Mouse (Mus musculus) hindbrain, postnatal 0 days (tissue): Measurements from ENCODE around the gene Sec24b. TPM values are rescaled to one million over a fixed set of nuclear protein-coding genes. Genes with fewer than 3 reads are reported as not detected.

Experiments
- ATAC-seq: fragments of 200-750 bp; cut with Nextera tagmentation; 2 replicates; pipeline ENCODE4 v1.8.0; 2017; ENCODE audit warnings: mild to moderate bottlenecking, moderate TSS enrichment, moderate library complexity
- DNase-seq: peaks from one replicate; pipeline ENCODE4 v3.0.0-alpha.2; 2015; ENCODE audit warnings: low spot score
- H3K27ac ChIP-seq: fragments of 300-500 bp; sonication (generic); 2 replicates; pipeline ENCODE4 v1.5.1; 2014; ENCODE audit warnings: mild to moderate bottlenecking
- H3K27me3 ChIP-seq: fragments of 300-500 bp; sonication (generic); 2 replicates; pipeline ENCODE4 v1.6.1; 2014; ENCODE audit warnings: low read length, mixed read lengths; ENCODE audit not compliant: insufficient read depth
- H3K36me3 ChIP-seq: fragments of 300-500 bp; sonication (generic); 2 replicates; pipeline ENCODE4 v1.6.1; 2014; ENCODE audit warnings: low read length, mixed read lengths; ENCODE audit not compliant: insufficient read depth
- H3K4me1 ChIP-seq: fragments of 300-500 bp; sonication (generic); 2 replicates; pipeline ENCODE4 v1.6.1; 2014; ENCODE audit warnings: antibody characterized with exemption, low read length, mixed read lengths; ENCODE audit not compliant: insufficient read depth
- H3K4me2 ChIP-seq: fragments of 300-500 bp; sonication (generic); 2 replicates; pipeline ENCODE4 v1.6.1; 2014; ENCODE audit warnings: low read depth, mild to moderate bottlenecking, low read length, moderate library complexity, mixed read lengths
- H3K4me3 ChIP-seq: fragments of 300-500 bp; sonication (generic); 2 replicates; pipeline ENCODE4 v1.5.1; 2014; ENCODE audit warnings: low read length
- H3K9ac ChIP-seq: fragments of 300-500 bp; sonication (generic); replicated peaks from 2 replicates; pipeline ENCODE4 v1.6.1; 2014; ENCODE audit warnings: mild to moderate bottlenecking, low read length, moderate library complexity, mixed read lengths
- H3K9me3 ChIP-seq: fragments of 300-500 bp; sonication (generic); 2 replicates; pipeline ENCODE4 v1.6.1; 2016; ENCODE audit warnings: low read length, mixed read lengths
- CTCF ChIP-seq: IDR thresholded peaks from 2 replicates; pipeline ENCODE4 v1.5.1; 2016; ENCODE audit warnings: antibody characterized with exemption, control low read depth, low read depth
- WGBS: fragments of 180-500 bp; shearing (Covaris S2); extraction: QIAGEN DNeasy Blood & Tissue Kit; methylation state at CpG from one replicate; pipeline ENCODE4 v1.1.7; 2014; 5-methylcytosine and 5-hydroxymethylcytosine counted together
- polyA plus RNA-seq: library from polyadenylated mRNA; unstranded; fragments of >200 nt; fragmentation: Nextera tagmentation; extraction: Ambion mirVana; gene quantifications from 2 replicates; pipeline ENCODE4 v1.2.1, GENCODE M21; 2015
- total RNA-seq: library from RNA; depleted of rRNA; stranded (reverse); fragments of >200 nt; gene quantifications from 2 replicates; pipeline ENCODE4 v1.2.3, GENCODE M21; 2014; rRNA removed

The Sec24b gene
- total and polyA plus RNA-seq, 2 experiments from 2014 or later: 34.0 to 39.7 TPM

- no peaks in the 10 kb centered on the region for H3K27me3 ChIP-seq
- no peak overlapping the region for H3K27ac ChIP-seq
- TF ChIP-seq CTCF: no peak
- H3K4me1 ChIP-seq: no peaks in the 10 kb centered on the region
- ATAC-seq (no peak), DNase-seq (no peak)
- H3K36me3 ChIP-seq: no peaks in the 10 kb centered on the region
- 62% methylated on average over 3 of the region's 3 CpGs for WGBS
- H3K9me3 ChIP-seq: no peaks in the 10 kb centered on the region
- H3K9ac ChIP-seq: no peak overlapping the region
- no peak overlapping the region for H3K4me2 ChIP-seq
- H3K4me3 ChIP-seq: no peak overlapping the region
Measured at GRCm38 (mm10) chr3:129937848-129938247, 123.5 kb downstream of the Sec24b start.

GRCm38 (mm10) chr3:129936561-129936960, 124.8 kb downstream of the Sec24b start:
- 60% methylated on average over 9 of the region's 9 CpGs for WGBS
- Histone ChIP-seq H3K9me3 (no peaks in the 10 kb centered on the region), H3K4me1 (no peaks in the 10 kb centered on the region), H3K36me3 (no peaks in the 10 kb centered on the region), H3K4me3 (no peak overlapping the region), H3K27me3 (no peaks in the 10 kb centered on the region), H3K4me2 (no peak overlapping the region), H3K9ac (no peak overlapping the region), H3K27ac (no peak overlapping the region)
- TF ChIP-seq CTCF: no peak
- no peak for DNase-seq
- no peak for ATAC-seq

Other genes starting within 250 kb of the Sec24b start
- 0.11 and 0.52 TPM in 2 replicates for gene Rrh, start 239.0 kb downstream of the Sec24b start, total RNA-seq
- 0.33 and 0.41 TPM in 2 replicates for gene Rrh, start 239.0 kb downstream of the Sec24b start, polyA plus RNA-seq
- 1.7 and 5.1 TPM in 2 replicates for gene Gar1, start 230.2 kb downstream of the Sec24b start, total RNA-seq
- 37.0 and 37.3 TPM in 2 replicates for gene Gar1, start 230.2 kb downstream of the Sec24b start, polyA plus RNA-seq
- 0.22 TPM in 1 of 2 replicates, not detected in the other for gene Cfi, start 225.7 kb downstream of the Sec24b start, total RNA-seq
- 0.33 and 0.55 TPM in 2 replicates for gene Cfi, start 225.7 kb downstream of the Sec24b start, polyA plus RNA-seq
- 28.5 and 31.3 TPM in 2 replicates for gene Pla2g12a, start 182.9 kb downstream of the Sec24b start, total RNA-seq
- gene Pla2g12a, start 182.9 kb downstream of the Sec24b start, polyA plus RNA-seq: 52.9 and 53.3 TPM in 2 replicates
- 5.0 and 10.6 TPM in 2 replicates for gene Casp6, start 160.1 kb downstream of the Sec24b start, total RNA-seq
- gene Casp6, start 160.1 kb downstream of the Sec24b start, polyA plus RNA-seq: 17.5 and 25.3 TPM in 2 replicates
- 3.4 and 3.6 TPM in 2 replicates for gene Mcub, start 91.3 kb downstream of the Sec24b start, total RNA-seq
- gene Mcub, start 91.3 kb downstream of the Sec24b start, polyA plus RNA-seq: 6.6 and 7.4 TPM in 2 replicates
- gene Col25a1, start 69.9 kb upstream of the Sec24b start, total RNA-seq: 15.7 and 17.8 TPM in 2 replicates
- 3.9 and 4.2 TPM in 2 replicates for gene Col25a1, start 69.9 kb upstream of the Sec24b start, polyA plus RNA-seq